Mouse (Mus musculus): ENCODE measurements around the gene Tmem97. TPM values are rescaled to one million over a fixed set of nuclear protein-coding genes. Genes with fewer than 3 reads are reported as not detected.
A peak's percentile ranks its signal among the peaks of the same experiment; 100 is the strongest.

Gene Tmem97
- total and polyA plus RNA-seq, 3 experiments: 166 to 215 (median 207) TPM

GRCm38 (mm10) chr11:78499004-78499403 lies 51.6 kb downstream of the Tmem97 start, which contains the start of gene Vtn:
Gene Vtn, plus strand, starts transcription at chr11:78499091.
- no peak for DNase-seq (ENCODE audit: low read depth, low spot score)
- no peak for TF ChIP-seq MAFK (IDR thresholded peaks at IDR 0.05; ENCODE audit: borderline replicate concordance, low read depth, low read length)
- TF ChIP-seq ZNF384 (IDR thresholded peaks at IDR 0.05; ENCODE audit: low read depth, low read length): no peak
- 0 out of 4 replicates have a peak, but pooled peaks of 1 of the 2 experiments have one; percentile 27 for TF ChIP-seq POLR2A (IDR thresholded peaks at IDR 0.05; ENCODE audit: control insufficient read depth in 1 of 2, insufficient read depth in 1 of 2, low read depth in 1 of 2, low read length in 2 of 2, poor library complexity in 1 of 2)
- H3K9me3 ChIP-seq (replicated peaks; ENCODE audit: insufficient read depth, low read length): no peaks in the 10 kb centered on the region
- peak within 1 kb of the TSS; percentile 43; the same call in 1 of the 2 replicates for H3K27ac ChIP-seq (ENCODE audit: control insufficient read depth, low read depth, low read length)
- no peaks in the 10 kb centered on the region for H3K79me2 ChIP-seq (ENCODE audit: control insufficient read depth, insufficient read depth, low read length, poor library complexity)
- peaks cover 0 to 7% of the 10 kb centered on the region in 2 experiments; a peak in 1 of 4 replicates for H3K36me3 ChIP-seq (ENCODE audit: control insufficient read depth in 1 of 2, insufficient read depth in 2 of 2, low read length in 2 of 2)
- H3K4me1 ChIP-seq (ENCODE audit: control insufficient read depth in 1 of 2, insufficient read depth in 2 of 2, low read length in 2 of 2): peaks cover 0 to 26% of the 10 kb centered on the region in 2 experiments; a peak in 3 of 4 replicates
- H3K9ac ChIP-seq (ENCODE audit: control insufficient read depth, low read depth, low read length, poor library complexity, severe bottlenecking): peak within 1 kb of the TSS; percentile 69
- peak within 1 kb of the TSS; percentile 65 to 80 for H3K4me3 ChIP-seq (ENCODE audit: control insufficient read depth in 1 of 2, insufficient read depth in 1 of 2, low read depth in 2 of 2, low read length in 2 of 2)
- H3K27me3 ChIP-seq (ENCODE audit: control insufficient read depth in 1 of 2, insufficient read depth in 2 of 2, low read length in 2 of 2): peaks cover 0 to under 1% of the 10 kb centered on the region in 2 experiments; a peak in 3 of 4 replicates

GRCm38 (mm10) chr11:78497544-78498522 lies 52.7 kb downstream of the Tmem97 start, which contains the start of gene Sarm1:
Gene Sarm1, minus strand, starts transcription at chr11:78497754.
- Histone ChIP-seq H3K9me3 (replicated peaks; ENCODE audit: insufficient read depth, low read length) (no peaks in the 10 kb centered on the region), H3K36me3 (ENCODE audit: control insufficient read depth in 1 of 2, insufficient read depth in 2 of 2, low read length in 2 of 2) (peaks cover 0 to 7% of the 10 kb centered on the region in 2 experiments; a peak in 1 of 4 replicates), H3K4me1 (ENCODE audit: control insufficient read depth in 1 of 2, insufficient read depth in 2 of 2, low read length in 2 of 2) (peaks cover 0 to 18% of the 10 kb centered on the region in 2 experiments; a peak in 2 of 4 replicates), H3K9ac (ENCODE audit: control insufficient read depth, low read depth, low read length, poor library complexity, severe bottlenecking) (peak within 1 kb of the TSS; percentile 69), H3K27me3 (ENCODE audit: control insufficient read depth in 1 of 2, insufficient read depth in 2 of 2, low read length in 2 of 2) (peaks cover 0 to 1% of the 10 kb centered on the region in 2 experiments; a peak in 3 of 4 replicates), H3K79me2 (ENCODE audit: control insufficient read depth, insufficient read depth, low read length, poor library complexity) (no peaks in the 10 kb centered on the region), H3K27ac (ENCODE audit: control insufficient read depth, low read depth, low read length) (peak within 1 kb of the TSS; percentile 43; the same call in 1 of the 2 replicates), H3K4me3 (ENCODE audit: control insufficient read depth in 1 of 2, insufficient read depth in 1 of 2, low read depth in 2 of 2, low read length in 2 of 2) (peak within 1 kb of the TSS; percentile 65 to 80)
- peak; percentile 99 for DNase-seq (ENCODE audit: low read depth, low spot score)
- peak; percentile 22; the same call in 1 of the 2 replicates for TF ChIP-seq RCOR1 (IDR thresholded peaks at IDR 0.05; ENCODE audit: low read depth, low read length)
- TF ChIP-seq TAL1 (IDR thresholded peaks at IDR 0.05; ENCODE audit: low read length): no peak
- TF ChIP-seq ELF1 (IDR thresholded peaks at IDR 0.05; ENCODE audit: low read depth, low read length): no peak
- TF ChIP-seq HCFC1 (IDR thresholded peaks at IDR 0.05; ENCODE audit: low read depth, low read length): peak; percentile 52
- no peak for TF ChIP-seq ZC3H11A (IDR thresholded peaks at IDR 0.05; ENCODE audit: low read depth, low read length)
- TF ChIP-seq ZKSCAN1 (IDR thresholded peaks at IDR 0.05; ENCODE audit: low read depth, low read length): no peak
- TF ChIP-seq USF2 (IDR thresholded peaks at IDR 0.05; ENCODE audit: borderline replicate concordance in 1 of 2, insufficient read depth in 1 of 2, low read depth in 1 of 2, low read length in 2 of 2): no peak
- TF ChIP-seq NELFE (IDR thresholded peaks at IDR 0.05; ENCODE audit: low read depth, low read length): peak; percentile 88
- TF ChIP-seq CTCF (IDR thresholded peaks at IDR 0.05 in 2 of 3, conservative IDR thresholded peaks at IDR 0.05 in 1 of 3; ENCODE audit: control insufficient read depth in 1 of 3, insufficient read depth in 1 of 3, low read depth in 2 of 3, low read length in 3 of 3, poor library complexity in 1 of 3, severe bottlenecking in 1 of 3): no peak
- no peak; the same call in 1 of the 2 replicates for TF ChIP-seq SMC3 (IDR thresholded peaks at IDR 0.05; ENCODE audit: low read depth, low read length)
- peak; percentile 31; the same call in 1 of the 2 replicates for TF ChIP-seq MAZ (IDR thresholded peaks at IDR 0.05; ENCODE audit: low read depth, low read length)
- 0 out of 2 replicates have a peak, but pooled peaks have one; percentile 15 for TF ChIP-seq KAT2A (conservative IDR thresholded peaks at IDR 0.05; ENCODE audit: low read depth, low read length)
- 0 out of 2 replicates have a peak, but pooled peaks have one; percentile 28 for TF ChIP-seq USF1 (IDR thresholded peaks at IDR 0.05; ENCODE audit: low read depth, low read length)
- TF ChIP-seq POLR2AphosphoS2 (IDR thresholded peaks at IDR 0.05; ENCODE audit: low read length): peak; percentile 68; the same call in 1 of the 2 replicates
- peak; percentile 84 for TF ChIP-seq ZMIZ1 (IDR thresholded peaks at IDR 0.05; ENCODE audit: low read depth, low read length)
- TF ChIP-seq TCF12 (IDR thresholded peaks at IDR 0.05; ENCODE audit: low read depth, low read length): peak; percentile 63; the same call in 1 of the 2 replicates
- TF ChIP-seq NRF1 (IDR thresholded peaks at IDR 0.05; ENCODE audit: insufficient read depth, low read depth, low read length, poor library complexity, severe bottlenecking): peak; percentile 97
- TF ChIP-seq SIN3A (IDR thresholded peaks at IDR 0.05; ENCODE audit: low read length): peak; percentile 76; the same call in 1 of the 2 replicates
- TF ChIP-seq POLR2A (IDR thresholded peaks at IDR 0.05; ENCODE audit: control insufficient read depth in 1 of 2, insufficient read depth in 1 of 2, low read depth in 1 of 2, low read length in 2 of 2, poor library complexity in 1 of 2): peak; percentile 58 to 91; a peak in 3 of 4 replicates
- no peak for TF ChIP-seq GABPA (IDR thresholded peaks at IDR 0.05; ENCODE audit: low read depth, low read length)
- TF ChIP-seq MYC (IDR thresholded peaks at IDR 0.05; ENCODE audit: low read depth, low read length): no peak
- no peak for TF ChIP-seq POLR2AphosphoS5 (IDR thresholded peaks at IDR 0.05; ENCODE audit: borderline replicate concordance, low read depth, low read length)
- peak; percentile 78 for TF ChIP-seq TBP (IDR thresholded peaks at IDR 0.05; ENCODE audit: low read depth, low read length)
- peak; percentile 63 for TF ChIP-seq MAX (IDR thresholded peaks at IDR 0.05; ENCODE audit: low read length)
- TF ChIP-seq EP300 (IDR thresholded peaks at IDR 0.05; ENCODE audit: low read depth in 1 of 2, low read length in 2 of 2): no peak
- TF ChIP-seq ZNF384 (IDR thresholded peaks at IDR 0.05; ENCODE audit: low read depth, low read length): peak; percentile 80

Measured in MEL (cell line).